Mouse (Mus musculus) limb, embryonic 14.5 days (tissue): ENCODE data around the gene Zcchc8. TPM values are rescaled to one million over a fixed set of nuclear protein-coding genes. Genes with fewer than 3 reads are reported as not detected.
A peak's percentile ranks its signal among the peaks of the same experiment; 100 is the strongest.

Experiments used
- ATAC-seq: fragments of 200-750 bp; cut with Nextera tagmentation; 2 replicates; pipeline ENCODE4 v1.8.0; 2017; ENCODE audit warnings: low read depth, moderate number of reproducible peaks, moderate TSS enrichment; ENCODE audit not compliant: low FRiP score
- DNase-seq: peaks from one replicate; pipeline ENCODE4 v3.0.0-alpha.2; 2015; ENCODE audit warnings: low spot score
- H3K27ac ChIP-seq: fragments of 300-500 bp; sonication (generic); replicated peaks from 2 replicates; pipeline ENCODE4 v1.5.1; 2014; ENCODE audit warnings: low read depth, mild to moderate bottlenecking, low read length, moderate library complexity, mixed read lengths
- H3K27me3 ChIP-seq: fragments of 300-500 bp; sonication (generic); 2 replicates; pipeline ENCODE4 v1.6.1; 2014; ENCODE audit warnings: low read length, mixed read lengths; ENCODE audit not compliant: control insufficient read depth, insufficient read depth
- H3K36me3 ChIP-seq: fragments of 300-500 bp; sonication (generic); 2 replicates; pipeline ENCODE4 v1.6.1; 2014; ENCODE audit warnings: mild to moderate bottlenecking, low read length, moderate library complexity, mixed read lengths; ENCODE audit not compliant: control insufficient read depth, insufficient read depth
- H3K4me1 ChIP-seq: fragments of 300-500 bp; sonication (generic); 2 replicates; pipeline ENCODE4 v1.6.1; 2014; ENCODE audit warnings: antibody characterized with exemption, low read length, mixed read lengths; ENCODE audit not compliant: control insufficient read depth, insufficient read depth
- H3K4me2 ChIP-seq: fragments of 300-500 bp; sonication (generic); replicated peaks from 2 replicates; pipeline ENCODE4 v1.6.1; 2014; ENCODE audit warnings: low read depth, mild to moderate bottlenecking, low read length, moderate library complexity; ENCODE audit not compliant: severe bottlenecking
- H3K4me3 ChIP-seq: fragments of 300-500 bp; sonication (generic); replicated peaks from 2 replicates; pipeline ENCODE4 v1.5.1; 2014; ENCODE audit warnings: low read length
- H3K9ac ChIP-seq: fragments of 300-500 bp; sonication (generic); 2 replicates; pipeline ENCODE4 v1.6.1; 2014; ENCODE audit warnings: mild to moderate bottlenecking, low read depth, low read length, moderate library complexity; ENCODE audit not compliant: severe bottlenecking
- H3K9me3 ChIP-seq: fragments of 300-500 bp; sonication (generic); 2 replicates; pipeline ENCODE4 v1.6.1; 2016; ENCODE audit warnings: low read length; ENCODE audit not compliant: control insufficient read depth
- POLR2A ChIP-seq: fragments of 200-500 bp; IDR thresholded peaks from 2 replicates; pipeline ENCODE4 v1.8.0; 2012; ENCODE audit warnings: inconsistent platforms, mild to moderate bottlenecking, moderate library complexity, borderline replicate concordance; ENCODE audit not compliant: insufficient read depth, insufficient read length; ENCODE audit errors: extremely low read depth
- WGBS: fragments of 180-500 bp; shearing (Covaris S2); extraction: QIAGEN DNeasy Blood & Tissue Kit; methylation state at CpG from one replicate; pipeline ENCODE4 v1.1.7; 2014; 5-methylcytosine and 5-hydroxymethylcytosine counted together
- polyA plus RNA-seq, 2 experiments: library from polyadenylated mRNA; depleted of rRNA in 1 of 2; stranded (reverse) in 1 of 2; unstranded in 1 of 2; fragments of >200 nt; fragmentation: Nextera tagmentation in 1 of 2; extraction: Ambion mirVana in 1 of 2; gene quantifications; 2 replicates each; pipeline versions ENCODE4 v1.2.1 to v1.2.3; 2012 to 2014

Zcchc8 gene
- polyA plus RNA-seq, 2 experiments: 70.9 to 84.5 TPM

DNA sequence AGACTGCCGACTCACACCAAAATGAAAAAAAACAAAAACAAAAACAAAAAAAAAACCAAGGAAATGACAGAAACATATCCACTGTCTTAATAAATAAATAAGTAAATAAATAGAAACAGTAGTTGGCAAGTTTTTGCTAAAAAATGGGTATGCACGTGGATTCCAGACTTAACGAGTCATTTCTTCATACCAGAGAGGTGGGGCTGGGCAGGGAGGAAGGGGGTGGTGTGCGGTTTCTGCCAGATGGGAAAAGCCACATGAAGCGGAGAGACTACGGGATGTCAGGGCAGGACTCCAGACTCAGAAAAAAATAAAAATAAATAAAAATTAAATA is 37.9 kb downstream of the Zcchc8 start:
- Histone ChIP-seq H3K4me2 (peak overlapping the region; percentile 85), H3K9ac (peak overlapping the region; percentile 96), H3K27me3 (no peaks in the 10 kb centered on the region), H3K9me3 (no peaks in the 10 kb centered on the region), H3K4me1 (peaks cover 20% of the 10 kb centered on the region), H3K27ac (peak overlapping the region; percentile 92), H3K36me3 (no peaks in the 10 kb centered on the region), H3K4me3 (peak overlapping the region; percentile 87)
- 3% methylated on average over 6 of the region's 6 CpGs for WGBS
- DNase-seq: no peak
- no peak for TF ChIP-seq POLR2A
- peak; percentile 60; the same call in 1 of the 2 replicates for ATAC-seq

DNA sequence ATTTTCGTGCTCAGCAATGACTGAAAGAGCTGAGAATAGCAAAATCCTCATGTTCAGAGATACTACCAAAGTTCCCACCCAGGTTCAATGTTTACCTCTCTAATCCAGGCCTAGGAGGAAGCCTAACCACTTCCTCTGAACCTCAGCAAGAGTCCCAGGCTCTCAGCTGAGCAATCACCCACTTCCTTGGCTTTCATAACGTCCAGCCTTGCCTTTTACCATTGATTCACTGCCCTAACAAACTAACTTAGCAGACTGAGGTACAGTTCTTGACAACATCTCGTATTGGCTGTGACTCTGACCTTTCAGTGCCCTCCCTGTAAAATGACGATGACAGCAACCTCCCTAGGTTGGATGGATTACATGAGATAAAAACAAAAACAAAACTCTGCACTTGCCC is 38.5 kb downstream of the Zcchc8 start:
- 38% methylated on average over 4 of the region's 4 CpGs for WGBS
- DNase-seq (no peak), ATAC-seq (no peak)
- Histone ChIP-seq H3K4me2 (peak overlapping the region; percentile 85), H3K9me3 (no peaks in the 10 kb centered on the region), H3K27me3 (no peaks in the 10 kb centered on the region), H3K9ac (no peak overlapping the region), H3K4me3 (peak overlapping the region; percentile 87), H3K27ac (no peak overlapping the region), H3K36me3 (no peaks in the 10 kb centered on the region), H3K4me1 (peaks cover 20% of the 10 kb centered on the region)
- no peak for TF ChIP-seq POLR2A

- Histone ChIP-seq H3K36me3 (no peaks in the 10 kb centered on the region), H3K27ac (no peak overlapping the region), H3K9me3 (no peaks in the 10 kb centered on the region), H3K4me2 (no peak overlapping the region), H3K4me1 (peaks cover 16% of the 10 kb centered on the region), H3K4me3 (no peak overlapping the region), H3K27me3 (no peaks in the 10 kb centered on the region), H3K9ac (no peak overlapping the region)
- no peak for TF ChIP-seq POLR2A
- ATAC-seq (no peak), DNase-seq (peak; percentile 66)
- WGBS: 24% methylated on average over 5 of the region's 5 CpGs
Observed at GRCm38 (mm10) chr5:123679546-123680263, 41.2 kb downstream of the Zcchc8 start.

DNA sequence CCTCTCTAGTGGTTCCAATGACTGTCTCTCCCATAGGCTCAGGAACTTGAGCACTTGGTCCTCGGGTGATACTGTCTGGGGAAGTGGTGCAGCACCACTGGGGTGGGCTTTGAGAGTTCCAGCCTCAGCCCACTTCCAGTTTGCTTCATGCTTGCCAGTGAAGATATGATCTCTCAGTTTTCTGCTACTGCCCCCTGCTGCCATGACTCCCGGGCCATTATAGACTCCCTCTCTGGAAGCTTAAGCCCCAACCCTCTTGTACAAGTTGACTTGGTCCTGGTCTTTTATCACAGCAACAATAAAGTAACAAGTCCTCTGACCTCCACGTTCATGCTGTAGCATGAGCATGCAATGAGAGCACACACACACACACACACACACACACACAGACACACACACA is 41.8 kb downstream of the Zcchc8 start:
- Histone ChIP-seq H3K4me3 (no peak overlapping the region), H3K36me3 (no peaks in the 10 kb centered on the region), H3K4me2 (no peak overlapping the region), H3K9ac (no peak overlapping the region), H3K27me3 (no peaks in the 10 kb centered on the region), H3K9me3 (no peaks in the 10 kb centered on the region), H3K27ac (no peak overlapping the region), H3K4me1 (peaks cover 15% of the 10 kb centered on the region)
- WGBS: 63% methylated on average over 3 of the region's 3 CpGs
- DNase-seq: no peak
- ATAC-seq: no peak
- TF ChIP-seq POLR2A: no peak

- H3K4me2 ChIP-seq: no peak overlapping the region
- no peaks in the 10 kb centered on the region for H3K36me3 ChIP-seq
- no peak for ATAC-seq
- H3K9ac ChIP-seq: no peak overlapping the region
- H3K27ac ChIP-seq: no peak overlapping the region
- H3K9me3 ChIP-seq: no peaks in the 10 kb centered on the region
- no peak for DNase-seq
- no peak for TF ChIP-seq POLR2A
- 89% methylated on average over 9 of the region's 9 CpGs for WGBS
- H3K4me1 ChIP-seq: peaks cover 9% of the 10 kb centered on the region; the same call in 1 of the 2 replicates
- H3K4me3 ChIP-seq: no peak overlapping the region
- no peaks in the 10 kb centered on the region for H3K27me3 ChIP-seq
Observed at GRCm38 (mm10) chr5:123675717-123676116, 45.2 kb downstream of the Zcchc8 start.
